Mouse (Mus musculus) kidney, adult 9 months (tissue): ENCODE results near the gene Mbnl2.

Experiments
- DNase-seq: peaks from one replicate; pipeline ENCODE4 v3.0.0; 2022

Mbnl2 gene

GRCm38 (mm10) chr14:120433931-120434398 lies 158.5 kb downstream of the Mbnl2 start:
- no peak for DNase-seq

- DNase-seq: no peak
Observed at GRCm38 (mm10) chr14:120434831-120435230, 159.4 kb downstream of the Mbnl2 start.

- no peak for DNase-seq
Observed at GRCm38 (mm10) chr14:120440716-120441115, 165.2 kb downstream of the Mbnl2 start.

GRCm38 (mm10) chr14:120441256-120441655 lies 165.8 kb downstream of the Mbnl2 start:
- no peak for DNase-seq

- DNase-seq: no peak
Observed at GRCm38 (mm10) chr14:120441836-120442235, 166.4 kb downstream of the Mbnl2 start.

- no peak for DNase-seq
Observed at GRCm38 (mm10) chr14:120454221-120454620, 178.8 kb downstream of the Mbnl2 start.

GRCm38 (mm10) chr14:120463938-120464727 lies 188.7 kb downstream of the Mbnl2 start:
- DNase-seq: no peak

- no peak for DNase-seq
Observed at GRCm38 (mm10) chr14:120466816-120467215, 191.3 kb downstream of the Mbnl2 start.

- no peak for DNase-seq
Observed at GRCm38 (mm10) chr14:120469126-120469790, 193.8 kb downstream of the Mbnl2 start.

- DNase-seq: no peak
Observed at GRCm38 (mm10) chr14:120476186-120476697, 200.8 kb downstream of the Mbnl2 start.

GRCm38 (mm10) chr14:120477288-120477981 lies 202.0 kb downstream of the Mbnl2 start:
- peak; percentile 99 for DNase-seq

GRCm38 (mm10) chr14:120477982-120478568 lies 202.6 kb downstream of the Mbnl2 start, which contains the start of gene Rap2a:
Rap2a (plus strand) TSS chr14:120478444.
- peak; percentile 97 for DNase-seq

- peak; percentile 45 for DNase-seq
Observed at GRCm38 (mm10) chr14:120478641-120479341, 203.3 kb downstream of the Mbnl2 start.

- DNase-seq: peak; percentile 13
Observed at GRCm38 (mm10) chr14:120480341-120480900, 205.0 kb downstream of the Mbnl2 start.

- no peak for DNase-seq
Observed at GRCm38 (mm10) chr14:120480927-120481326, 205.5 kb downstream of the Mbnl2 start.
